Mouse (Mus musculus) CH12.LX (cell line): ENCODE results near the gene Ccdc141.

Experiments
- CHD2 ChIP-seq: IDR thresholded peaks from 2 replicates; pipeline ENCODE4 v1.6.1; 2011; ENCODE audit warnings: low read length, improper control_type of control experiment
- CTCF ChIP-seq, 2 experiments: IDR thresholded peaks in 1 of 2; conservative IDR thresholded peaks in 1 of 2; 2 replicates each; pipeline ENCODE4 v1.5.1; 2011 to 2012; ENCODE audit warnings: low read depth in 2 of 2, low read length in 2 of 2, improper control_type of control experiment in 1 of 2, inconsistent platforms in 1 of 2, mild to moderate bottlenecking in 1 of 2, moderate library complexity in 1 of 2
- E2F4 ChIP-seq: IDR thresholded peaks from 2 replicates; pipeline ENCODE4 v1.6.1; 2011; ENCODE audit warnings: low read depth, low read length, improper control_type of control experiment; ENCODE audit not compliant: insufficient replicate concordance
- EP300 ChIP-seq: IDR thresholded peaks from 2 replicates; pipeline ENCODE4 v1.6.1; 2011; ENCODE audit warnings: low read length, improper control_type of control experiment
- HCFC1 ChIP-seq: IDR thresholded peaks from 2 replicates; pipeline ENCODE4 v1.6.1; 2012; ENCODE audit warnings: low read depth, mild to moderate bottlenecking, inconsistent platforms, low read length, improper control_type of control experiment
- MXI1 ChIP-seq: IDR thresholded peaks from 2 replicates; pipeline ENCODE4 v1.6.1; 2011; ENCODE audit warnings: mild to moderate bottlenecking, low read depth, low read length, improper control_type of control experiment
- NELFE ChIP-seq: IDR thresholded peaks from 2 replicates; pipeline ENCODE4 v1.6.1; 2011; ENCODE audit warnings: low read depth, low read length, improper control_type of control experiment
- POLR2A ChIP-seq: IDR thresholded peaks from 2 replicates; pipeline ENCODE4 v1.6.1; 2011; ENCODE audit warnings: low read depth, mild to moderate bottlenecking, improper control_type of control experiment, low read length
- RCOR1 ChIP-seq: conservative IDR thresholded peaks from 2 replicates; pipeline ENCODE4 v1.6.1; 2012; ENCODE audit warnings: low read depth, mild to moderate bottlenecking, inconsistent platforms, low read length, improper control_type of control experiment
- USF1 ChIP-seq: IDR thresholded peaks from 2 replicates; pipeline ENCODE4 v1.6.1; 2014; ENCODE audit warnings: low read depth, mild to moderate bottlenecking, inconsistent platforms, low read length, improper control_type of control experiment
- ZKSCAN1 ChIP-seq: IDR thresholded peaks from 2 replicates; pipeline ENCODE4 v1.6.1; 2012; ENCODE audit warnings: low read depth, inconsistent platforms, low read length, improper control_type of control experiment, borderline replicate concordance

GRCm38 (mm10) chr2:77164662-77165061 is 5.8 kb downstream of the Ccdc141 start:
- TF ChIP-seq CTCF (conservative IDR thresholded peaks at IDR 0.05 in 1 of 2, IDR thresholded peaks at IDR 0.05 in 1 of 2; ENCODE audit: low read depth in 2 of 2, low read length in 2 of 2), result no peak
- no peak for TF ChIP-seq MXI1
- TF ChIP-seq POLR2A, result no peak
- no peak for TF ChIP-seq HCFC1
- no peak for TF ChIP-seq E2F4
- TF ChIP-seq NELFE, result no peak
- TF ChIP-seq CHD2, result no peak
- no peak for TF ChIP-seq RCOR1
- TF ChIP-seq ZKSCAN1, result no peak
- no peak for TF ChIP-seq EP300
- no peak for TF ChIP-seq USF1
